20 mouse cellular contexts compared by ENCODE assay signal in genomic region chr7:96777938-96778600, GRCm38 (mm10).
DNase-seq lines count a peak whose midpoint lies in the region; ATAC-seq lines count a peak whose summit lies in the region.
"Had no signal": no experiment of that assay in that cellular context is flagged by ENCODE, and none has a peak within 500 bp of the region (broad histone marks: within the 10 kb centered on the region; RNA-seq: fewer than 3 reads in every experiment).

No protein-coding gene starts in this region.

- peaks cover 8% of the 10 kb centered on the region; the same call in 1 of the 2 replicates for H3K36me3 ChIP-seq in kidney, embryonic 15.5 days
- peaks cover 6% of the 10 kb centered on the region for H3K36me3 ChIP-seq in erythroblast, embryonic 14.5 days (ENCODE audit: control insufficient read depth)
- H3K36me3 ChIP-seq in liver, embryonic 16.5 days (ENCODE audit: control insufficient read depth, insufficient read depth): no peaks in the 10 kb centered on the region
- H3K36me3 ChIP-seq: hindbrain, embryonic 12.5 days; neural tube, embryonic 15.5 days had no signal

- H3K27ac ChIP-seq in kidney, embryonic 15.5 days: no peak overlapping the region
- H3K27ac ChIP-seq in liver, embryonic 16.5 days (ENCODE audit: low read length): peak overlapping the region; percentile 96
- H3K27ac ChIP-seq: embryonic facial prominence, embryonic 12.5 days; forebrain, embryonic 10.5 days; hindbrain, embryonic 12.5 days; left cerebral cortex, adult 2 months; limb, embryonic 13.5 days; midbrain, embryonic 12.5 days; neural tube, embryonic 15.5 days had no signal

- 75% methylated on average over 8 of the region's 8 CpGs for WGBS in kidney, embryonic 15.5 days
- WGBS in liver, embryonic 16.5 days (ENCODE audit: insufficient replicate concordance): 51% methylated on average over 8 of the region's 8 CpGs

- H3K9me3 ChIP-seq in kidney, embryonic 15.5 days (replicated peaks): no peaks in the 10 kb centered on the region; the same call in 1 of the 2 replicates
- H3K9me3 ChIP-seq in erythroblast, embryonic 14.5 days (ENCODE audit: control insufficient read depth, low read length): peaks cover 9% of the 10 kb centered on the region
- no peaks in the 10 kb centered on the region for H3K9me3 ChIP-seq in liver, embryonic 16.5 days (replicated peaks; ENCODE audit: control insufficient read depth, low read length)
- H3K9me3 ChIP-seq: embryonic facial prominence, embryonic 12.5 days; hindbrain, embryonic 12.5 days; midbrain, embryonic 12.5 days; neural tube, embryonic 15.5 days had no signal

- no peak overlapping the region for H3K4me2 ChIP-seq in kidney, embryonic 15.5 days
- peak overlapping the region; percentile 58 for H3K4me2 ChIP-seq in liver, embryonic 16.5 days (ENCODE audit: low read depth, low read length)
- H3K4me2 ChIP-seq: embryonic facial prominence, embryonic 12.5 days; hindbrain, embryonic 12.5 days; limb, embryonic 13.5 days; midbrain, embryonic 12.5 days; neural tube, embryonic 15.5 days had no signal

- H3K4me1 ChIP-seq in kidney, embryonic 15.5 days: peaks cover 38% of the 10 kb centered on the region
- H3K4me1 ChIP-seq in erythroblast, embryonic 14.5 days (ENCODE audit: control insufficient read depth): peaks cover 64% of the 10 kb centered on the region
- peaks cover 60% of the 10 kb centered on the region for H3K4me1 ChIP-seq in liver, embryonic 16.5 days (ENCODE audit: control insufficient read depth, low read depth, low read length)

- no peaks in the 10 kb centered on the region for H3K27me3 ChIP-seq in kidney, embryonic 15.5 days
- peaks cover 2% of the 10 kb centered on the region for H3K27me3 ChIP-seq in erythroblast, embryonic 14.5 days (ENCODE audit: control insufficient read depth)
- H3K27me3 ChIP-seq in liver, embryonic 16.5 days (ENCODE audit: control insufficient read depth, insufficient read depth, low read depth, low read length): no peaks in the 10 kb centered on the region
- H3K27me3 ChIP-seq: CH12.LX; embryonic facial prominence, embryonic 12.5 days; hindbrain, embryonic 12.5 days; midbrain, embryonic 12.5 days; neural tube, embryonic 15.5 days had no signal

- no peak overlapping the region for H3K4me3 ChIP-seq in kidney, embryonic 15.5 days (replicated peaks)
- peak overlapping the region; percentile 43 for H3K4me3 ChIP-seq in erythroblast, embryonic 14.5 days (replicated peaks)
- peak overlapping the region; percentile 24 for H3K4me3 ChIP-seq in liver, embryonic 16.5 days (ENCODE audit: low read depth, low read length)
- H3K4me3 ChIP-seq: embryonic facial prominence, embryonic 12.5 days; forebrain, embryonic 10.5 days; hindbrain, embryonic 12.5 days; left cerebral cortex, adult 2 months; limb, embryonic 13.5 days; midbrain, embryonic 12.5 days; myocyte; neural tube, embryonic 15.5 days had no signal

- no peak for DNase-seq in kidney, adult 11 months
- DNase-seq in MEL-GATA-1-ER (ENCODE audit: extremely low read depth, low read depth): peak; percentile 95
- DNase-seq in embryo, embryonic 10.5 days (ENCODE audit: low spot score): no peak
- DNase-seq in T-cell, adult 2 months (ENCODE audit: low spot score): no peak
- no peak for DNase-seq in gastrocnemius, adult 8-10 months (ENCODE audit: low spot score in 2 of 2)
- DNase-seq: cerebellum, postnatal 14 days had no signal

- 0 out of 2 replicates have a peak, but pooled peaks have one; percentile 22 for ATAC-seq in kidney, embryonic 15.5 days (replicated peaks; ENCODE audit: low FRiP score)
- ATAC-seq in liver, embryonic 16.5 days (ENCODE audit: low read depth): peak; percentile 75
- ATAC-seq: activated CD4-positive, CD25-positive, alpha-beta regulatory T cell, adult 4 months; inflammation-experienced regulatory T-cells, adult 6 months had no signal

- no peak overlapping the region for H3K9ac ChIP-seq in kidney, embryonic 15.5 days
- H3K9ac ChIP-seq in liver, embryonic 16.5 days (ENCODE audit: low read depth, low read length): peak overlapping the region; percentile 67
- H3K9ac ChIP-seq: embryonic facial prominence, embryonic 12.5 days; hindbrain, embryonic 12.5 days; limb, embryonic 13.5 days; midbrain, embryonic 12.5 days; neural tube, embryonic 15.5 days had no signal
